Mouse (Mus musculus): Measurements from ENCODE around the gene Vps18. TPM values are rescaled to one million over a fixed set of nuclear protein-coding genes. Genes with fewer than 3 reads are reported as not detected.

The Vps18 gene
- polyA plus RNA-seq, 1 experiment, result 0.73 TPM

- Histone ChIP-seq H3K4me3 (replicated peaks) (no peak overlapping the region), H3K9me3 (ENCODE audit: control insufficient read depth, low read length) (no peaks in the 10 kb centered on the region), H3K36me3 (ENCODE audit: control insufficient read depth) (no peaks in the 10 kb centered on the region), H3K4me1 (ENCODE audit: control insufficient read depth) (no peaks in the 10 kb centered on the region), H3K27me3 (ENCODE audit: control insufficient read depth) (peaks cover 3% of the 10 kb centered on the region)
- no peak for TF ChIP-seq GATA1 (IDR thresholded peaks at IDR 0.05; ENCODE audit: low read length)
- TF ChIP-seq TAL1 (IDR thresholded peaks at IDR 0.05; ENCODE audit: low read length), result no peak
These were observed 23.9 kb downstream of the Vps18 start for GRCm38 (mm10) chr2:119312380-119312958.

GRCm38 (mm10) chr2:119313780-119314479, 25.4 kb downstream of the Vps18 start:
- H3K27me3 ChIP-seq (ENCODE audit: control insufficient read depth), result peaks cover 3% of the 10 kb centered on the region
- H3K4me1 ChIP-seq (ENCODE audit: control insufficient read depth), result peaks cover 2% of the 10 kb centered on the region; the same call in 1 of the 2 replicates
- H3K9me3 ChIP-seq (ENCODE audit: control insufficient read depth, low read length), result no peaks in the 10 kb centered on the region
- TF ChIP-seq GATA1 (IDR thresholded peaks at IDR 0.05; ENCODE audit: low read length) (no peak), TAL1 (IDR thresholded peaks at IDR 0.05; ENCODE audit: low read length) (no peak)
- H3K36me3 ChIP-seq (ENCODE audit: control insufficient read depth), result no peaks in the 10 kb centered on the region
- no peak overlapping the region for H3K4me3 ChIP-seq (replicated peaks)

GRCm38 (mm10) chr2:119314742-119315310, 26.3 kb downstream of the Vps18 start:
- no peaks in the 10 kb centered on the region for H3K36me3 ChIP-seq (ENCODE audit: control insufficient read depth)
- peaks cover 3% of the 10 kb centered on the region for H3K27me3 ChIP-seq (ENCODE audit: control insufficient read depth)
- TF ChIP-seq GATA1 (IDR thresholded peaks at IDR 0.05; ENCODE audit: low read length) (no peak), TAL1 (IDR thresholded peaks at IDR 0.05; ENCODE audit: low read length) (no peak)
- H3K4me3 ChIP-seq (replicated peaks), result no peak overlapping the region
- H3K4me1 ChIP-seq (ENCODE audit: control insufficient read depth), result peaks cover 5% of the 10 kb centered on the region
- no peaks in the 10 kb centered on the region for H3K9me3 ChIP-seq (ENCODE audit: control insufficient read depth, low read length)

- Histone ChIP-seq H3K9me3 (ENCODE audit: control insufficient read depth, low read length) (no peaks in the 10 kb centered on the region), H3K36me3 (ENCODE audit: control insufficient read depth) (no peaks in the 10 kb centered on the region), H3K27me3 (ENCODE audit: control insufficient read depth) (peaks cover 31% of the 10 kb centered on the region), H3K4me1 (ENCODE audit: control insufficient read depth) (peaks cover 32% of the 10 kb centered on the region), H3K4me3 (replicated peaks) (no peak overlapping the region)
- no peak for TF ChIP-seq TAL1 (IDR thresholded peaks at IDR 0.05; ENCODE audit: low read length)
- no peak for TF ChIP-seq GATA1 (IDR thresholded peaks at IDR 0.05; ENCODE audit: low read length)
These were observed 29.6 kb downstream of the Vps18 start for GRCm38 (mm10) chr2:119318043-119318710.

GRCm38 (mm10) chr2:119320571-119320970, 32.0 kb downstream of the Vps18 start:
- 0 out of 3 replicates have a peak, but pooled peaks have one; percentile 26 for TF ChIP-seq TAL1 (IDR thresholded peaks at IDR 0.05; ENCODE audit: low read length)
- no peak for TF ChIP-seq GATA1 (IDR thresholded peaks at IDR 0.05; ENCODE audit: low read length)
- Histone ChIP-seq H3K9me3 (ENCODE audit: control insufficient read depth, low read length) (peaks cover 2% of the 10 kb centered on the region; the same call in 1 of the 2 replicates), H3K4me3 (replicated peaks) (no peak overlapping the region), H3K36me3 (ENCODE audit: control insufficient read depth) (no peaks in the 10 kb centered on the region), H3K4me1 (ENCODE audit: control insufficient read depth) (peaks cover 49% of the 10 kb centered on the region), H3K27me3 (ENCODE audit: control insufficient read depth) (peaks cover 52% of the 10 kb centered on the region)

GRCm38 (mm10) chr2:119321771-119322586, 33.4 kb downstream of the Vps18 start:
- TF ChIP-seq TAL1 (IDR thresholded peaks at IDR 0.05; ENCODE audit: low read length), result no peak
- Histone ChIP-seq H3K27me3 (ENCODE audit: control insufficient read depth) (peaks cover 66% of the 10 kb centered on the region), H3K9me3 (ENCODE audit: control insufficient read depth, low read length) (peaks cover 9% of the 10 kb centered on the region; the same call in 1 of the 2 replicates), H3K36me3 (ENCODE audit: control insufficient read depth) (no peaks in the 10 kb centered on the region), H3K4me1 (ENCODE audit: control insufficient read depth) (peaks cover 57% of the 10 kb centered on the region), H3K4me3 (replicated peaks) (peak overlapping the region; percentile 41)

GRCm38 (mm10) chr2:119322587-119323300, 34.2 kb downstream of the Vps18 start:
- Histone ChIP-seq H3K4me1 (ENCODE audit: control insufficient read depth) (peaks cover 57% of the 10 kb centered on the region), H3K27me3 (ENCODE audit: control insufficient read depth) (peaks cover 74% of the 10 kb centered on the region), H3K9me3 (ENCODE audit: control insufficient read depth, low read length) (peaks cover 9% of the 10 kb centered on the region; the same call in 1 of the 2 replicates), H3K36me3 (ENCODE audit: control insufficient read depth) (no peaks in the 10 kb centered on the region), H3K4me3 (replicated peaks) (peak overlapping the region; percentile 41)
- TF ChIP-seq TAL1 (IDR thresholded peaks at IDR 0.05; ENCODE audit: low read length) (no peak), GATA1 (IDR thresholded peaks at IDR 0.05; ENCODE audit: low read length) (no peak)
